Mouse (Mus musculus) heart, embryonic 11.5 days (tissue): ENCODE data around the gene Bcat1. TPM values are rescaled to one million over a fixed set of nuclear protein-coding genes. Genes with fewer than 3 reads are reported as not detected.

Experiments
- ATAC-seq: fragments of 200-750 bp; cut with Nextera tagmentation; replicated peaks from 2 replicates; pipeline ENCODE4 v1.8.0; 2017; ENCODE audit warnings: moderate library complexity; ENCODE audit not compliant: insufficient number of reproducible peaks, low FRiP score, low TSS enrichment
- H3K27ac ChIP-seq: fragments of 300-500 bp; sonication (generic); 2 replicates; pipeline ENCODE4 v1.5.1; 2014; ENCODE audit warnings: mild to moderate bottlenecking, low read depth, low read length
- H3K27me3 ChIP-seq: fragments of 300-500 bp; sonication (generic); 2 replicates; pipeline ENCODE4 v1.6.1; 2014; ENCODE audit warnings: mild to moderate bottlenecking, low read length, mixed read lengths; ENCODE audit not compliant: control insufficient read depth, insufficient read depth
- H3K36me3 ChIP-seq: fragments of 300-500 bp; sonication (generic); 2 replicates; pipeline ENCODE4 v1.6.1; 2014; ENCODE audit warnings: mild to moderate bottlenecking, low read length, moderate library complexity, mixed read lengths; ENCODE audit not compliant: control insufficient read depth, insufficient read depth
- H3K4me1 ChIP-seq: fragments of 300-500 bp; sonication (generic); 2 replicates; pipeline ENCODE4 v1.6.1; 2014; ENCODE audit warnings: low read length; ENCODE audit not compliant: control insufficient read depth, insufficient read depth
- H3K4me2 ChIP-seq: fragments of 300-500 bp; sonication (generic); 2 replicates; pipeline ENCODE4 v1.6.1; 2014; ENCODE audit warnings: mild to moderate bottlenecking, moderate library complexity
- H3K4me3 ChIP-seq: fragments of 300-500 bp; sonication (generic); 2 replicates; pipeline ENCODE4 v1.5.1; 2014; ENCODE audit warnings: low read depth, low read length
- H3K9ac ChIP-seq: fragments of 300-500 bp; sonication (generic); 2 replicates; pipeline ENCODE4 v1.6.1; 2014; ENCODE audit warnings: mild to moderate bottlenecking, low read depth, low read length, moderate library complexity
- H3K9me3 ChIP-seq: fragments of 300-500 bp; sonication (generic); replicated peaks from 2 replicates; pipeline ENCODE4 v1.6.1; 2016; ENCODE audit warnings: low read length; ENCODE audit not compliant: control insufficient read depth
- WGBS: fragments of 180-500 bp; shearing (Covaris S2); extraction: QIAGEN DNeasy Blood & Tissue Kit; methylation state at CpG from one replicate; pipeline ENCODE4 v1.1.7; 2014; ENCODE audit not compliant: insufficient replicate concordance; 5-methylcytosine and 5-hydroxymethylcytosine counted together
- polyA plus RNA-seq: library from polyadenylated mRNA; unstranded; fragments of >200 nt; fragmentation: Nextera tagmentation; extraction: Ambion mirVana; gene quantifications from 2 replicates; pipeline ENCODE4 v1.2.1, GENCODE M21; 2014

Gene Bcat1
- polyA plus RNA-seq, 1 experiment from 2014 or later: 24.1 TPM

DNA sequence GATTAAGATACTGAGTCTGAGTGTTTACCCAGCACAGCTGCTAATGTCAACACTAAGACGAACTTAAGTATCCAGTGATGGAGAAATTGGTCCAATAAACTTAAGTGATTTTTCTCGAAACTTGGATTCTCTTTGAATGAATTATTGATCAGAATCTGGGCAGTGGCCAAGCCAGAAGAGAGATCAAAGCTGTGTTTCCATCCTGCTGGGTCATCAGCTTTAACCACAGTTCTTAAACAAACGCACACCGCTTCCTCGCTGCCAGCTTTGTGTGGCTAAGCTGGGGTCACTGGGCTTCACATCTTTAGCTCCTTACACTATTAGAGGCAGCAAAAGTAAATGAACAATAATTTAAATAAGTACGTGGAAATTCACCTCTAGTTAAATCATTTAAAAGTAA is 108.4 kb downstream of the Bcat1 start:
- Histone ChIP-seq H3K27me3 (no peaks in the 10 kb centered on the region), H3K27ac (no peak overlapping the region), H3K4me2 (no peak overlapping the region), H3K9ac (no peak overlapping the region), H3K9me3 (no peaks in the 10 kb centered on the region; the same call in 1 of the 2 replicates), H3K36me3 (no peaks in the 10 kb centered on the region), H3K4me3 (no peak overlapping the region), H3K4me1 (no peaks in the 10 kb centered on the region)
- 64% methylated on average over 6 of the region's 6 CpGs for WGBS
- no peak for ATAC-seq

DNA sequence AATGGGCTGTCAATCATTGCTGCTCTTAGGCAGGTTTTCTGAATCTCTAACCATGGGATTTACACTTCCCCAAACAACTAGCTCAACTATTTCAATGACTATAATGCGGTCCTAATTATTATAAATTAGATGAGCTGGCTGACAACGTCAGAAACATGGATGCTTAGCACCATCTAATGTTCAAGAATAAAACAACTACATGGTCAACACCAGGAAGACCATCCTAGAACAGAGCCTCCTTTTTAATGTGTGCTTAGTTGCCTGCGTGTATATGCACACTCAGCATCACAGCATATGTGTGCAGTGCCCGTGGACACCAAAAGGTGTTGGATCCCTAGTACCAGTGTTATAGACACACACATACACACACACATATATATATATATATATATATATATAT is 111.8 kb downstream of the Bcat1 start:
- ATAC-seq: no peak
- H3K4me2 ChIP-seq: no peak overlapping the region
- no peaks in the 10 kb centered on the region for H3K4me1 ChIP-seq
- no peaks in the 10 kb centered on the region for H3K36me3 ChIP-seq
- no peak overlapping the region for H3K4me3 ChIP-seq
- no peak overlapping the region for H3K9ac ChIP-seq
- 72% methylated on average over 4 of the region's 4 CpGs for WGBS
- H3K9me3 ChIP-seq: no peaks in the 10 kb centered on the region
- no peaks in the 10 kb centered on the region for H3K27me3 ChIP-seq
- H3K27ac ChIP-seq: no peak overlapping the region

DNA sequence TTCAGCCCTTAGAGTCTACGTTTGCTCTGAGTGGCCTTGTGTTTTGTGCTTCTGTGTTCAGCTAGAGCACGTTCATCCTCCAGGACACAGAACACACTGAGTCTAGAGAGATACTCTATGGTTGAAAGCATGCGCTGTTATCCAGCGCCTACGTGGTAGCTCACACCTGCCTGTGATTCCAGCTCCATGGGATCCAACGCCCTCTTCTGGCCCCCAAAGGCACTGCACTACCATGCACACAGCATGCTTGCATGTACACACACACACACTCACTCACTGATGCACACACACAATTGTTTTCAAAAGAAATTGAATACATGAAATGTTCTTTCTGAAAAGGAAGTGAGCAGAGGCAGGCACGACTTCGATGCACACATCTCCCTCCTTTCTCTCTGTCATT is 112.8 kb downstream of the Bcat1 start:
- H3K4me3 ChIP-seq: no peak overlapping the region
- H3K27ac ChIP-seq: no peak overlapping the region
- no peaks in the 10 kb centered on the region for H3K36me3 ChIP-seq
- no peak overlapping the region for H3K4me2 ChIP-seq
- H3K9me3 ChIP-seq: no peaks in the 10 kb centered on the region
- ATAC-seq: no peak
- H3K9ac ChIP-seq: no peak overlapping the region
- H3K4me1 ChIP-seq: no peaks in the 10 kb centered on the region
- WGBS: 76% methylated on average over 8 of the region's 8 CpGs
- no peaks in the 10 kb centered on the region for H3K27me3 ChIP-seq

DNA sequence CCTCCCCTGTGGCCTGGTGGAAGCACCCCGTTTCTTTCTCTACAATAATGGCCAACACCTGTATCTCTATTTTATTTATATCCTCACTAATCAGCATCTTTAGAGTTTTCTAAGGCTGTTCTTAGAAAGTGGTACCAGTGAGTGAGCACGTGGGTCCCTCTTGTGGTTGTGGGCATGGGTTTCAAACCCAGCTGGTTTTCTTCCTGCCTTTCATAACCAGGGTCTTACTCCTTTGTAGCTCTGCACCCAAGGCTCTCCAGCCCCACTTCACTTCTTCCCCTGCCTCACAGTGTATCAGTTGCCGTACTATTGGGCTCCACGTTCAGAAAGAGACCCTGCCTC is 114.0 kb downstream of the Bcat1 start:
- Histone ChIP-seq H3K4me1 (no peaks in the 10 kb centered on the region), H3K27ac (no peak overlapping the region), H3K9ac (no peak overlapping the region), H3K9me3 (no peaks in the 10 kb centered on the region), H3K4me2 (no peak overlapping the region), H3K36me3 (no peaks in the 10 kb centered on the region), H3K4me3 (no peak overlapping the region), H3K27me3 (no peaks in the 10 kb centered on the region)
- no peak for ATAC-seq
- 64% methylated on average over 4 of the region's 4 CpGs for WGBS

DNA sequence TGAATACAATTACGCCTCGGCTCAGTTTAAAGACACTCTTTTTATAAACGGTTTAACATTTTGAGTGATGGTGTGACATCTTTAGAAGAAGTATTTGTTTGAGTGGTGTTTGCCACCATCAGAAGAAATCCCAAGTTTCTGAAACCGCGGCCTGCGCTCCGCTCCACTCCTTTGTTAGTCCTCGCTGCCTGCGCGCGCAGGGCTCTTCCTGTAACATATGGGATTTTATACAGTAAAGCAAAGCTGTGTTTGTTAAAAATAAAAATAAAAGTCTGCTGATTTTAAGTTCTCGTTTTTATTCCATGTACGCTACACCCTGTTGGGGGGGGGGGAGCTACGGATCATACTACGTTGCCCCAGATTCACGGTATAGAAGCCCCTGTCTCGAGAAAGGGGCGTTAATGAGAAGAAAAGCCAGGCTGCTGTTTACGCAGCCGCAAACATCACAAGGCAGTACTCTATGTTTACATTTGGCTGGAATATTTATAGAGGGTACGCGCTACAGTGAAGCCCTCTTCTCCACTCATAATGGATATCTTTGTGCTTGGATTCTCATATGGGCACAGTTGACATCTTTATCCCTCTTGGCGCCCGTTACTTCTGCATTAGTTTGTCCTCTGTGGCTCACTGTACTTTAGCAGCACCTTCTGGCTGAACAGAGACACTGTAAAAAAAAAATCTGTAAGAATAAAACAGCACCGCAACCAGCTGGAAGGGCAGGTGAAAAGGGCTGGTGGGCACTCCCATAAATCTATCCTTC is 114.6 kb downstream of the Bcat1 start:
- Histone ChIP-seq H3K9me3 (no peaks in the 10 kb centered on the region), H3K27ac (no peak overlapping the region), H3K4me3 (no peak overlapping the region), H3K4me1 (no peaks in the 10 kb centered on the region), H3K36me3 (no peaks in the 10 kb centered on the region), H3K27me3 (no peaks in the 10 kb centered on the region), H3K4me2 (no peak overlapping the region), H3K9ac (no peak overlapping the region)
- no peak for ATAC-seq
- 80% methylated on average over 25 of the region's 25 CpGs for WGBS

DNA sequence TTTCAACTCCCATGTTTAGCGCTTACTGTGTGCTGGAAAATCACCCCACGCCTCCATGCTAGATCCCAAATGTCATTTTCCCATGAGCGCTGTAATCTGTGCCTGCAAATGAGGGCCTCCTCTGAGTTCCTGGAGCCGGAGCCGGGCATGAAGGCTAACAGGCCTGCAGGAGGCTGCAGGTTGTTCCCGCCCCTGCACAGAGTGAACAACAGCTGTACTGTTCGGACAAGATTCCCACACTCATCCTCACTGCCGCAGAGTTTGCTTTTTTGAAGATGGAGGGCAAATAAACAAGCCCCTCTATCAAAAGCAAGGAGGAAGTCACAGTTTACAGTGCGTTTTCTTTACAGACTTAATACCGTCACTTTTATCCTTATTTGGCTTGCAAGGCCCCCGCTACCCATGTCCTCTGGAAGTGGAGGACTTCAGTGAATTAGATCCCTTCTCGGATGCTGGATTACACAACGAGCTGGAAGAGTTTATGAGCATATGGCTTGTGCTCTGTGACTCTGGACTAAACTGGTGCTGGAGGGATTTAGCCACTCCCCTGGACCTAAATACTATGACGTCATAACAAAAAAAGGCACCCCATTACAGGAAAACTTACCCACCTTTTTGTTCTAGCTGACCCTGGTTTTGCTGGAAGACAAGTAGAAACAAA is 120.0 kb downstream of the Bcat1 start:
- no peaks in the 10 kb centered on the region for H3K9me3 ChIP-seq
- no peaks in the 10 kb centered on the region for H3K4me1 ChIP-seq
- H3K4me2 ChIP-seq: no peak overlapping the region
- 58% methylated on average over 14 of the region's 14 CpGs for WGBS
- H3K9ac ChIP-seq: no peak overlapping the region
- ATAC-seq: no peak
- H3K4me3 ChIP-seq: no peak overlapping the region
- H3K27ac ChIP-seq: no peak overlapping the region; the same call in 1 of the 2 replicates
- H3K36me3 ChIP-seq: no peaks in the 10 kb centered on the region
- H3K27me3 ChIP-seq: no peaks in the 10 kb centered on the region

DNA sequence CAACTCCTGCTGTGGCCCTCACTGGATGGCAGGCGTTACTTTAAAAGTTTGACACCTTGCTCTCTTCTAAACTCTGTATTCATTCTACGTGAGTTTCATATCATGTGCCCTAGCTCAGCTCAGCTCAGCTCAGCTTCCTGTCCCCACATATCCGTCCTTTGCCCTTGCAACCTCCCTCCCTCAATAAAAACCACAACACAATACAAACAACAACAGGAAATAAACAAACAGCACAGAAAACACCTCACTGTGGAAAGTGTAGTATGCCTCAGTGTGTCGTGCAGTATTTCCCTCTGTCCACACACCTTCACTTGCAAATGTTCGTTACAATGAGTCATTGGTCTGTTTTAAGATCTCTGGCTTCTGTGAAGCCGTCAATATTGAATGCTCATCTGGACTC is 123.1 kb downstream of the Bcat1 start:
- Histone ChIP-seq H3K27me3 (no peaks in the 10 kb centered on the region), H3K4me1 (no peaks in the 10 kb centered on the region), H3K4me2 (no peak overlapping the region), H3K9me3 (no peaks in the 10 kb centered on the region), H3K4me3 (no peak overlapping the region), H3K9ac (no peak overlapping the region), H3K36me3 (no peaks in the 10 kb centered on the region), H3K27ac (no peak overlapping the region)
- ATAC-seq: no peak
- 76% methylated on average over 6 of the region's 6 CpGs for WGBS

DNA sequence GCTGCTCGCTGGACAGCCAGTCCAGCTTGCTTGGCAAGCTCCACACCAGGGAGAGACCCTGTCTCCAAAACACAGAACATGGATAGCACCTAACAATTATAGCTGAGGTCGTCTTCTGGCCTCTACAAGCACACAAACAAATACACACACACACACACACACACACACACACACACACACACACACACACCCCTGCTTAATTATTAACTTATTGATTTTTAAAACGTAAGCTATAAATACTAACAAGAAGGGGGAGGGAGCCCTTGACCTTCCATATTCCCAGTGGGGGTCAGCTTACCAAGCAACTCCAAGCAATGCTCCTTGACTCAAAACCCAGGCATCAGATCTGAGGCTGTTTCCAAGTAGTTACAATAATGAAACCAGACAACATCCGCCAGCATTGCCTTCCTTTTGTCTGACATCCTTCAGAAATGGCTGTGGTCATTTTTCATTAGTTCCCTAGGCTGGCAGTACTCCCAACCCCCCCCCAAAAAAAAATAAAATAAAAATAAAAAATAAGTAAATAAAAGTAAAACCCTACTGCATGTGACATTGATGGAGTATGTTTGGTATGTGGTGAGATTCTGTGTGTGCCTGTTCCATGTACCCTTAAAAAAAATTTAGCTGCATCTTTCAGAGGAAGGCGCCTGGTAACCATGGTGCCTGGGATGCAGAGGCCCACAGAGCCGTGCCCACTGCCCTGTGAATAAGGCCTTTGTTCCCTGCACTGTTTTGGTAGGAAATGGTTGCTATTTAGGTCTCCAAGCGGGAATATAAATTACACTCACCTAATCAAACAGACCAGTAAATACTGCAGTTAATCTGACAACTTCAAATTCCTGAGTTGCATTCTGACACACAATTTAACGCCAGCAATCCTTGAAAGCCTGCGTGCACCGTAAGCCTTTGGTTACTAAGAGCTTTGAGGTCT is 131.3 kb downstream of the Bcat1 start:
- H3K27ac ChIP-seq: no peak overlapping the region
- H3K4me3 ChIP-seq: no peak overlapping the region
- H3K4me1 ChIP-seq: no peaks in the 10 kb centered on the region
- H3K4me2 ChIP-seq: no peak overlapping the region
- H3K27me3 ChIP-seq: no peaks in the 10 kb centered on the region
- H3K9me3 ChIP-seq: no peaks in the 10 kb centered on the region
- WGBS: 72% methylated on average over 10 of the region's 10 CpGs
- H3K36me3 ChIP-seq: no peaks in the 10 kb centered on the region
- no peak for ATAC-seq
- no peak overlapping the region for H3K9ac ChIP-seq
